Mouse (Mus musculus) right cerebral cortex, adult 2 months (tissue): ENCODE data around the gene Rab38.

Experiments used
- DNase-seq, 2 experiments: peaks; one replicate each; pipeline ENCODE4 v3.0.0; 2021 to 2022; ENCODE audit warnings: low spot score in 2 of 2

The Rab38 gene

GRCm38 (mm10) chr7:88429786-88430691 is at the start of gene Rab38:
Rab38 (plus strand) TSS chr7:88430273.
- DNase-seq = peak; percentile 12 to 27

- no peak for DNase-seq
These were observed 35.5 kb upstream of the Rab38 start for GRCm38 (mm10) chr7:88394568-88394967.

GRCm38 (mm10) chr7:88395745-88396144 is 34.3 kb upstream of the Rab38 start:
- no peak for DNase-seq

DNA sequence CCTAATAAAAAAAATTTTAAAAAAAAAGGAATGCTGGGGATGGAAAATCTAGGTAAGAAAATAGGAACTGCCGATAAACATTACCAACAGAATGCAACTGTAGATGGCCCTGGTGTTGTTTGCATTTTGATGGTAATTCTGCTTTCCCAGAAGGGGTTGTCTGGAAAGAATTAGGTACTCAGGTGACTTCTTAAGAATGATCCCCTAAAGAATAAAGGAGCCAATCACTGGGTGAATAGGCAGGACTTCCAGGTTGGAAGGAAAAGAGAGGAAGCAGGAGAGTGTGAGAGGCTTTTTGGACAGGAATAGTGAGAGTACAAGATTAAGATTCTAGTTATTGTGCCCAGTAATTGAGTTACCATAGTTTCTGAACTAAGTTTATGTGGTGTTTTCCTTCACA is 24.8 kb upstream of the Rab38 start:
- DNase-seq = no peak

DNA sequence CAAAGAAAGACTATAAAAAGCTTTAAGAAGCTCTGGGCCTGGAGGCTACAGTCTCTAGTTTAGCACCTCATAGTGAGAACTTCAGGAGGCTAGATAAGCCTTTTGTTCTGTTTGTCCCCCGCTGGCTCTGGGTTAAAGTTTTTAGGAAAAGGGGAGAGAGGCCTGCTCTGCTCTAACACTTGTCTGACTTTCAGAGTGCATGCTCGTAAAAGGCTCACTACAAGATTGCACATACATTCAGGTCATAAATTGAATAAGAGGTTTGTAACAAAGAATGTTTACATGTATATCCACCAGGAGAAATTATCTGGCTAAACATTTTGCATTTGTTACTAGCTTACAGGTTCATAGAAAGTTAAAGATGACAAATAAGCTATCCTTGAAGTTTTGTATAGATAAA is 23.6 kb upstream of the Rab38 start:
- no peak for DNase-seq

- no peak for DNase-seq
These were observed 8.3 kb upstream of the Rab38 start for GRCm38 (mm10) chr7:88421821-88422220.

- DNase-seq = no peak
These were observed 6.2 kb upstream of the Rab38 start for GRCm38 (mm10) chr7:88423889-88424288.

DNA sequence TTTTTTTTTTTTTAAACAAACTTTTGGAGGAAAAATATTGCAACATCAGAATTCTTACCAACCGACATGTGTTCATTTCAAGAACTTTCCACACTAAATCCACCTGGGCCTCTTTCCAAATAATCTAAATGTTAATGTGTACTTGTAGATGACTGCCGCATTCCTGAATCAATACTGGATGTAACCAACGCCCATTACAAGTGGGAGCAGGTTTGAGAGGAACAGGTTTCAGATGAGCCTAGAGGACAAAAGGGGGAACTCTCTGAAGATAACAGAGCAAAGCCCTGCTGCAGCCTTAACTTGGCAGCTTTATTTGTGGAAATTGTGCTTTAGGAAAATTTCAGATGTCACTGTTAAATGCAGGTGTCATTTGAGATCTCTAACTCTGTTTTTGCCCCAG is 4.3 kb upstream of the Rab38 start:
- no peak for DNase-seq

GRCm38 (mm10) chr7:88427484-88427883 is 2.6 kb upstream of the Rab38 start:
- DNase-seq = no peak

DNA sequence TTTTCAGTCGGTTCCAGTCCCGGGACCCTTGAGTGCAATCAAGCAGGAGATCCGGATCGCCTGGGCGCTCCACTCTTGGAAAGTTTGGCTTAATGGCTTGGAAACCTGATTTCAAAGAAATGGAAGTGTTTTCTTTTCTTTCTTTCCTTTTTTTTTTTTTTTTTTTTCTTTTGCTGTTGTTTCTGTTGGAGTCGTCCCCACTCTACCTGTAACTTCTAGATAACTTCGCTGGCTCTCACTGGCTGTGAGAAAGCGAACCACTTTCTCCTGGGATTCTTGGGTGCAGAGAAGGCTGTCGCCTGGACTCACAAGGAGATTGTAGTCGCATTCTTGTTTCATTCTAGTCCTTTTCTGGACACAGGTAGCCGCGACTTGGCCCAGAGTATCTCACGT is 615 bp downstream of the Rab38 start:
- no peak for DNase-seq

DNA sequence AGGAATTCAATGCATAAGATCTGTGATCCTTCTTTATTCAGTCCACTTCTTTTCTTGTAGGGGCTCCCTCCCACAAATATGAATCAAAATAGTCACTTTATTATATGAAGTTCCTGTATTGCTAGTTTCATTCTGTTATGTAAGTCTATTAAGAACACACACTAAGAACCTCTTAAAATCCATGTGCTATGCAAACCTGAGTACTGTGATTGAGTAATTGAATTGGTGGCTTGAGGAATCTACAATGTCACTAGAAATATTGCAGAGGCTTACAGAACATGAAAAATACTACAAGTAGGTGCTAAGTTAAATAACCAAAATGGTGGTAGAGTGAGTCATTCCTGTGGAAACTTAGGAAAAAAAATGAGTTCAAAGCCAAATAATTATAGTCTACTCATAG is 10.2 kb downstream of the Rab38 start:
- no peak for DNase-seq

GRCm38 (mm10) chr7:88442649-88443048 is 12.6 kb downstream of the Rab38 start:
- DNase-seq = no peak

GRCm38 (mm10) chr7:88443435-88443834 is 13.4 kb downstream of the Rab38 start:
- DNase-seq = no peak

- DNase-seq = no peak
These were observed 15.3 kb downstream of the Rab38 start for GRCm38 (mm10) chr7:88445320-88445903.

- DNase-seq = no peak
These were observed 23.2 kb downstream of the Rab38 start for GRCm38 (mm10) chr7:88453234-88453633.

GRCm38 (mm10) chr7:88457827-88458226 is 27.8 kb downstream of the Rab38 start:
- no peak for DNase-seq

GRCm38 (mm10) chr7:88467754-88468153 is 37.7 kb downstream of the Rab38 start:
- no peak for DNase-seq

- DNase-seq = no peak
These were observed 52.1 kb downstream of the Rab38 start for GRCm38 (mm10) chr7:88482110-88482619.

GRCm38 (mm10) chr7:88482628-88483027 is 52.6 kb downstream of the Rab38 start:
- DNase-seq = no peak

GRCm38 (mm10) chr7:88491020-88491419 is 60.9 kb downstream of the Rab38 start:
- DNase-seq = no peak

GRCm38 (mm10) chr7:88502217-88502817 is 72.2 kb downstream of the Rab38 start:
- no peak for DNase-seq

GRCm38 (mm10) chr7:88509748-88510147 is 79.7 kb downstream of the Rab38 start:
- no peak for DNase-seq

DNA sequence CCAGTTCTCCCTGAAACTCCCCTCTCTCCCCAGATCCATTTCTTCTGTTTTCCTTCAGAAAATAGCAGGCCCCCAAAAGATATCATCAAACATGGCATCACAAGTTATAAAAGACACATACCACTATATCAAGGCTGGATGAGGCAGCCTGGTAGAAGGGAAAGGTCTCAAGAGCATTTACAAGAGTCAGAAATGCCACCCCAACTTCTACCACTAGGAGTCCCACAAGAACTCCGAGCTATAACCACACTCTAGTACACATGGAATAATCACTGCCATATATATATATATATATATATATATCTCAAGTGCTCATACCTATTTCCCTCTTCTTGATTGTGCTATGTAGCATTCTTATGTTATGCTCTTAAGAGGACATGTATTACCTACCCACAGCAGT is 92.4 kb downstream of the Rab38 start:
- no peak for DNase-seq
